Mouse (Mus musculus): Measurements from ENCODE around the gene Mphosph8.

- TF ChIP-seq CTCF (IDR thresholded peaks at IDR 0.05; ENCODE audit: borderline replicate concordance, extremely low read depth, insufficient read depth, insufficient read length) (no peak), POLR2A (IDR thresholded peaks at IDR 0.05; ENCODE audit: borderline replicate concordance, extremely low read depth, insufficient read depth, insufficient read length, poor library complexity, severe bottlenecking) (no peak)
These were observed 37.6 kb downstream of the Mphosph8 start for GRCm38 (mm10) chr14:56705687-56706086.
